Mouse (Mus musculus) testis, adult 2 months (tissue): ENCODE measurements at regions not wholly inside any gene's neighbourhood (a gene's known extent, or its start where the extent isn't known, plus 50 kb on each side); places are given as distances from the start of the nearest gene placed in this dataset.

Experiments
- H3K27ac ChIP-seq: fragments of 200-500 bp; 2 replicates; pipeline ENCODE4 v1.5.1; 2012; ENCODE audit warnings: low read depth, low read length; ENCODE audit not compliant: control insufficient read depth, insufficient read depth
- H3K27me3 ChIP-seq: fragments of 200-500 bp; 2 replicates; pipeline ENCODE4 v1.6.1; 2012; ENCODE audit warnings: mild to moderate bottlenecking, low read length, moderate library complexity; ENCODE audit not compliant: control insufficient read depth, insufficient read depth
- H3K36me3 ChIP-seq: fragments of 200-500 bp; 2 replicates; pipeline ENCODE4 v1.6.1; 2012; ENCODE audit warnings: mild to moderate bottlenecking, low read length; ENCODE audit not compliant: control insufficient read depth, insufficient read depth
- H3K4me1 ChIP-seq: fragments of 200-500 bp; 2 replicates; pipeline ENCODE4 v1.6.1; 2012; ENCODE audit warnings: low read length; ENCODE audit not compliant: control insufficient read depth, insufficient read depth
- H3K4me3 ChIP-seq: fragments of 200-500 bp; 2 replicates; pipeline ENCODE4 v1.5.1; 2012; ENCODE audit warnings: low read depth, mild to moderate bottlenecking, low read length, moderate library complexity, mixed read lengths; ENCODE audit not compliant: control insufficient read depth
- CTCF ChIP-seq: fragments of 200-500 bp; IDR thresholded peaks from 2 replicates; pipeline ENCODE4 v1.5.1; 2012; ENCODE audit warnings: low read depth, mild to moderate bottlenecking, inconsistent platforms, low read length, moderate library complexity; ENCODE audit not compliant: control insufficient read depth, insufficient read depth, insufficient replicate concordance
- POLR2A ChIP-seq: fragments of 200-500 bp; IDR thresholded peaks from 2 replicates; pipeline ENCODE4 v1.6.1; 2012; ENCODE audit warnings: low read depth, mild to moderate bottlenecking, inconsistent platforms, low read length, moderate library complexity; ENCODE audit not compliant: control insufficient read depth

- no peak for TF ChIP-seq CTCF
- no peak for TF ChIP-seq POLR2A
- no peaks in the 10 kb centered on the region for H3K36me3 ChIP-seq
- H3K27me3 ChIP-seq, result no peaks in the 10 kb centered on the region
- H3K4me1 ChIP-seq, result no peaks in the 10 kb centered on the region
- no peak overlapping the region for H3K27ac ChIP-seq
- H3K4me3 ChIP-seq, result no peak overlapping the region
Measured at GRCm38 (mm10) chr3:58002792-58003574, 155.1 kb upstream of the Pfn2 start.

- no peaks in the 10 kb centered on the region for H3K27me3 ChIP-seq
- no peak overlapping the region for H3K4me3 ChIP-seq
- H3K36me3 ChIP-seq, result no peaks in the 10 kb centered on the region
- TF ChIP-seq CTCF (no peak), POLR2A (no peak)
- H3K27ac ChIP-seq, result no peak overlapping the region
- H3K4me1 ChIP-seq, result peaks cover 8% of the 10 kb centered on the region
Measured at GRCm38 (mm10) chr3:58024750-58025392, 177.0 kb upstream of the Pfn2 start.

GRCm38 (mm10) chr3:58049618-58050017 is 201.7 kb upstream of the Pfn2 start:
- Histone ChIP-seq H3K4me1 (no peaks in the 10 kb centered on the region), H3K4me3 (no peak overlapping the region), H3K27ac (no peak overlapping the region), H3K27me3 (no peaks in the 10 kb centered on the region), H3K36me3 (no peaks in the 10 kb centered on the region)
- TF ChIP-seq CTCF (no peak), POLR2A (no peak)

GRCm38 (mm10) chr3:58054726-58055125 is 206.8 kb upstream of the Pfn2 start:
- no peak overlapping the region for H3K4me3 ChIP-seq
- TF ChIP-seq CTCF (no peak), POLR2A (no peak)
- H3K4me1 ChIP-seq, result no peaks in the 10 kb centered on the region
- H3K27ac ChIP-seq, result no peak overlapping the region
- H3K27me3 ChIP-seq, result no peaks in the 10 kb centered on the region
- no peaks in the 10 kb centered on the region for H3K36me3 ChIP-seq

GRCm38 (mm10) chr3:58055181-58055580 is 207.3 kb upstream of the Pfn2 start:
- no peak overlapping the region for H3K27ac ChIP-seq
- H3K4me1 ChIP-seq, result no peaks in the 10 kb centered on the region
- TF ChIP-seq POLR2A, result no peak
- no peak for TF ChIP-seq CTCF

GRCm38 (mm10) chr3:58056191-58057063 is 208.5 kb upstream of the Pfn2 start:
- TF ChIP-seq POLR2A, result no peak
- no peak for TF ChIP-seq CTCF
- Histone ChIP-seq H3K27ac (no peak overlapping the region), H3K4me1 (no peaks in the 10 kb centered on the region), H3K36me3 (no peaks in the 10 kb centered on the region), H3K27me3 (no peaks in the 10 kb centered on the region), H3K4me3 (no peak overlapping the region)

More at GRCm38 (mm10) chr3:58055181-58055580, 207.3 kb upstream of the Pfn2 start:
- no peaks in the 10 kb centered on the region for H3K36me3 ChIP-seq
- no peaks in the 10 kb centered on the region for H3K27me3 ChIP-seq
- no peak overlapping the region for H3K4me3 ChIP-seq

- TF ChIP-seq POLR2A (no peak), CTCF (no peak)
- no peak overlapping the region for H3K27ac ChIP-seq
Measured at GRCm38 (mm10) chr3:58057064-58057396, 209.2 kb upstream of the Pfn2 start.

More at GRCm38 (mm10) chr3:58057064-58057396, 209.2 kb upstream of the Pfn2 start:
- H3K36me3 ChIP-seq, result no peaks in the 10 kb centered on the region
- no peaks in the 10 kb centered on the region for H3K27me3 ChIP-seq
- no peaks in the 10 kb centered on the region for H3K4me1 ChIP-seq
- no peak overlapping the region for H3K4me3 ChIP-seq
